Mouse (Mus musculus): ENCODE data around the gene Vkorc1l1. TPM values are rescaled to one million over a fixed set of nuclear protein-coding genes. Genes with fewer than 3 reads are reported as not detected.

Gene Vkorc1l1
- total RNA-seq, 2 experiments from 2014 or later: 22.6 TPM

GRCm38 (mm10) chr5:130002301-130003146, 60.8 kb downstream of the Vkorc1l1 start, which contains the start of gene Gusb:
Gusb (minus strand) TSS chr5:130003049.
- peak; percentile 88 for DNase-seq

GRCm38 (mm10) chr5:130003229-130003628, 61.5 kb downstream of the Vkorc1l1 start:
- DNase-seq: no peak

GRCm38 (mm10) chr5:130007344-130007743, 65.6 kb downstream of the Vkorc1l1 start:
- no peak for DNase-seq

- no peak for DNase-seq
Measured at GRCm38 (mm10) chr5:130008034-130008590, 66.3 kb downstream of the Vkorc1l1 start.

GRCm38 (mm10) chr5:130009784-130010183, 68.0 kb downstream of the Vkorc1l1 start:
- DNase-seq: no peak

GRCm38 (mm10) chr5:130010961-130011360, 69.2 kb downstream of the Vkorc1l1 start:
- DNase-seq: no peak

- no peak for DNase-seq
Measured at GRCm38 (mm10) chr5:130015104-130015503, 73.3 kb downstream of the Vkorc1l1 start.

- no peak for DNase-seq
Measured at GRCm38 (mm10) chr5:130019461-130019860, 77.7 kb downstream of the Vkorc1l1 start.

- DNase-seq: no peak
Measured at GRCm38 (mm10) chr5:130021361-130021966, 79.7 kb downstream of the Vkorc1l1 start.

GRCm38 (mm10) chr5:130022366-130022765, 80.6 kb downstream of the Vkorc1l1 start:
- no peak for DNase-seq

GRCm38 (mm10) chr5:130023067-130023766, 81.4 kb downstream of the Vkorc1l1 start:
- no peak for DNase-seq

- DNase-seq: peak; percentile 86
Measured at GRCm38 (mm10) chr5:130023767-130024539, 82.2 kb downstream of the Vkorc1l1 start.

GRCm38 (mm10) chr5:130027134-130027533, 85.4 kb downstream of the Vkorc1l1 start:
- DNase-seq: no peak

- DNase-seq: no peak
Measured at GRCm38 (mm10) chr5:130027696-130028095, 85.9 kb downstream of the Vkorc1l1 start.

GRCm38 (mm10) chr5:130029142-130029897, 87.5 kb downstream of the Vkorc1l1 start, which contains the start of the genes Asl and Crcp:
Asl (minus strand) TSS chr5:130029247.
Crcp (plus strand) TSS chr5:130029290.
- peak; percentile 84 for DNase-seq

GRCm38 (mm10) chr5:130031410-130032390, 89.9 kb downstream of the Vkorc1l1 start:
- DNase-seq: no peak

GRCm38 (mm10) chr5:130033869-130034268, 92.1 kb downstream of the Vkorc1l1 start:
- no peak for DNase-seq
